Mouse (Mus musculus): ENCODE results near the gene Gdpd1. TPM values are rescaled to one million over a fixed set of nuclear protein-coding genes. Genes with fewer than 3 reads are reported as not detected.

Gdpd1 gene
- polyA plus RNA-seq, 1 experiment from 2014 or later = 19.5 TPM

DNA sequence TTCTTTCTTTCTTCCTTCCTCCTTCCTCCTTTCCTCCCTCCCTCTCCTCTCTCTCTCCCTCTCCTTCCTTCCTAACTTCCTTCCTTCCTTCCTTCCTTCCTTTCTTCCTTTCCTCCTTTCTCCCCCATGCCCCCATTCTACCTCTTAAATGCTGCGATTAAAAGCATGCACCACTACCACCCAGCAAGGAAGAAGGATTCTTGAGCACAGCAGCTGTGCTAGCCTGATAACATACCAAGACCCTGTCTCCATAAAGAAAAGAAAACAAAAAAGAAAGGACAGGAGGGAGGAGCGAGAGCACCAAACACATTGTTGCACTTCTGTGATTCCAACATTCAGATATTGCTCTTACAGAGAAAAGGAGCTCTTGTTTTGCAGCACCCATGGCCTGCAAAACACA lies 13.3 kb upstream of the Gdpd1 start:
- Histone ChIP-seq H3K4me2 (peak overlapping the region; percentile 96), H3K9ac (peak overlapping the region; percentile 91), H3K27me3 (ENCODE audit: insufficient read depth, low read length) (no peaks in the 10 kb centered on the region), H3K4me1 (ENCODE audit: insufficient read depth) (peaks cover 13% of the 10 kb centered on the region), H3K9me3 (ENCODE audit: low read depth, low read length) (no peaks in the 10 kb centered on the region), H3K4me3 (ENCODE audit: low read depth, low read length) (peak overlapping the region; percentile 97), H3K36me3 (ENCODE audit: insufficient read depth) (peaks cover 56% of the 10 kb centered on the region), H3K27ac (ENCODE audit: low read depth) (peak overlapping the region; percentile 68; the same call in 1 of the 2 replicates)
- WGBS = 60% methylated on average over 2 of the region's 2 CpGs
- DNase-seq (no peak), ATAC-seq (ENCODE audit: insufficient read depth) (no peak)
- no peak for TF ChIP-seq CTCF (IDR thresholded peaks at IDR 0.05; ENCODE audit: low read depth)

DNA sequence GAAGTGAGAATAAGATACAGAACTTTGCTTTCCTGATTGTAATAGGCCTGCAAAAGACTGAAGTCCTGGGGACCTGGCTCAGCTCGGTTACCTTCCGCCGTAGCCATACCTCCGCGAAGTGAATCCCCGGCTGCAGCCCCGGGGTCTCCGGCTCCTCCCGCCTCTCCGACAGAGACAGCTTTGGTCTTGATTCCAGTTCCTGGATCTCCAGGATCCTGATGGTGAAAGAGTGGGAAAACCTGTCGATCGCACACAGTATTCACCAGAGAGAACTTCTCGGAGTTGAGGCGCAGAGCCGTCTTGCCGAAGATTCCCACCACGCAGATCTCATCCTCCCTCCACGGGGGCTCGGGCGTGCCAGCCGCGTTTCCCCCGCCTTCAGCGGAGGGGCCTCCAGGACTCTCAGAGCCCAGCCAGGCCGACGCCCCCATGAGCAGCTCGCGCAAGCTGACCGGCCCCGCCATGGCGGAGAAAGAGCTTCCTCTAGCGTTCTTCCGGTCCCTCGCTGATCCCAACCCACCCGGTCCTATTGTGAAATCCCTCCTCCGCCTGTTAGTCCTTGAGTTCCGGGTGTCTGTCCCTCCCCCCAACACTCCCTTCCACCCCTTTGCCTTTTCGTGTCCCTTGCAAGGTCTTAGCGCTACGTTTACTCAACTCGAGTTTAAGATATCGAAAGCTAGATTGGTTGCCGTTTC lies 12.6 kb upstream of the Gdpd1 start, which contains the start of gene Smg8:
Gene Smg8 (minus strand): TSS at position 485 of the 695 bp plus-strand sequence.
- peak; percentile 96 for ATAC-seq (ENCODE audit: insufficient read depth)
- 1% methylated on average over 43 of the region's 43 CpGs for WGBS

DNA sequence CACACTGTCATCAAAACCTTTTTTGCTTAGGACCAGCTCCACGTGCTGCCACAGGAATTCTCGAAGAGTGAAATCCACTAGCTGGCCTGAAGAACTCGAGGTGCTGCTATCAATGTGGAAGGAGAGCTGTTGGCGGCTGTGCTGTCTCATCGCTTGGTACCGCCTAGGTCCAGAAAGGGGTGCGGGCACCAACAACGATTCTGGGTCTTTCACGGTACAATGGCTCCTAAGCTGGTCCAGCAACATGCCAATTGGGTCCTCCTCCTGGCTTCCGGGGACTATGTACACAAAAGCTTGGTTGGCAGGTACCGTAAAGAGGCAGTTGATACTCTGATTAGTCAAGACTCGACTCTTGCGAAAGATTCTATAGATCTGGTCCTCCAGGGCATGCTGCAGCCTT lies 11.6 kb upstream of the Gdpd1 start:
- 86% methylated on average over 13 of the region's 13 CpGs for WGBS
- Histone ChIP-seq H3K27me3 (ENCODE audit: insufficient read depth, low read length) (no peaks in the 10 kb centered on the region), H3K4me3 (ENCODE audit: low read depth, low read length) (peak overlapping the region; percentile 97), H3K4me2 (peak overlapping the region; percentile 96), H3K4me1 (ENCODE audit: insufficient read depth) (peaks cover 13% of the 10 kb centered on the region), H3K27ac (ENCODE audit: low read depth) (no peak overlapping the region), H3K9ac (peak overlapping the region; percentile 91; the same call in 1 of the 2 replicates), H3K36me3 (ENCODE audit: insufficient read depth) (peaks cover 58% of the 10 kb centered on the region), H3K9me3 (ENCODE audit: low read depth, low read length) (no peaks in the 10 kb centered on the region)
- TF ChIP-seq CTCF (IDR thresholded peaks at IDR 0.05; ENCODE audit: low read depth) = no peak
- ATAC-seq (ENCODE audit: insufficient read depth) (no peak), DNase-seq (no peak)

More for the DNA sequence above, 12.6 kb upstream of the Gdpd1 start, which contains the start of gene Smg8:
- H3K4me3 ChIP-seq (ENCODE audit: low read depth, low read length) = peak within 1 kb of the TSS; percentile 97
- H3K4me1 ChIP-seq (ENCODE audit: insufficient read depth) = peaks cover 13% of the 10 kb centered on the region
- H3K27me3 ChIP-seq (ENCODE audit: insufficient read depth, low read length) = no peaks in the 10 kb centered on the region
- H3K4me2 ChIP-seq = peak within 1 kb of the TSS; percentile 96
- H3K9me3 ChIP-seq (ENCODE audit: low read depth, low read length) = no peaks in the 10 kb centered on the region
- peaks cover 56% of the 10 kb centered on the region for H3K36me3 ChIP-seq (ENCODE audit: insufficient read depth)
- H3K27ac ChIP-seq (ENCODE audit: low read depth) = peak within 1 kb of the TSS; percentile 68; the same call in 1 of the 2 replicates
- peak within 1 kb of the TSS; percentile 91 for H3K9ac ChIP-seq
- no peak for TF ChIP-seq CTCF (IDR thresholded peaks at IDR 0.05; ENCODE audit: low read depth)
- peak; percentile 93 for DNase-seq

DNA sequence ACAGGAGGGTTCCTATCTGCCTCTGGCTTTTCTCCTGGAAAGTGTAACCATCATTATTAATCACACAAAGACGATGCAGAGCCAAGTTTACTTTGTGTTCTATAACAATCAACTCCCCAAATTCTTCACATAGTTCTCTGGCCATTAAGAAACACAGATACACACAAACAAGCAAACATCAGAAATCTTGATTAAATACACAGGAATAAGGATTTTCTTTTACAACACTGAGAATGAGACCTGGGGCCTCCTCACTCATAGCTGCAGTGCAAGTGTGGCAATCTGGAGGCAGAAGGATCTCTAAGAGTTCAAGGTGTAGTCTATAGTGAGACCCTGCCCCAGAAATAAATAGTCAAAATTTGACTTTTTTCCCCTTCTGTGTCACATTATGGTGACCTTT lies 9.8 kb upstream of the Gdpd1 start:
- H3K36me3 ChIP-seq (ENCODE audit: insufficient read depth) = peaks cover 59% of the 10 kb centered on the region
- no peak for TF ChIP-seq CTCF (IDR thresholded peaks at IDR 0.05; ENCODE audit: low read depth)
- H3K9ac ChIP-seq = no peak overlapping the region
- 63% methylated on average over 1 of the region's 1 CpGs for WGBS
- DNase-seq = no peak
- H3K27ac ChIP-seq (ENCODE audit: low read depth) = no peak overlapping the region
- no peak overlapping the region for H3K4me3 ChIP-seq (ENCODE audit: low read depth, low read length)
- H3K4me1 ChIP-seq (ENCODE audit: insufficient read depth) = peaks cover 13% of the 10 kb centered on the region
- no peaks in the 10 kb centered on the region for H3K9me3 ChIP-seq (ENCODE audit: low read depth, low read length)
- H3K4me2 ChIP-seq = 0 out of 2 replicates have a peak overlapping the region, but pooled peaks have one; percentile 96
- ATAC-seq (ENCODE audit: insufficient read depth) = no peak
- H3K27me3 ChIP-seq (ENCODE audit: insufficient read depth, low read length) = no peaks in the 10 kb centered on the region

DNA sequence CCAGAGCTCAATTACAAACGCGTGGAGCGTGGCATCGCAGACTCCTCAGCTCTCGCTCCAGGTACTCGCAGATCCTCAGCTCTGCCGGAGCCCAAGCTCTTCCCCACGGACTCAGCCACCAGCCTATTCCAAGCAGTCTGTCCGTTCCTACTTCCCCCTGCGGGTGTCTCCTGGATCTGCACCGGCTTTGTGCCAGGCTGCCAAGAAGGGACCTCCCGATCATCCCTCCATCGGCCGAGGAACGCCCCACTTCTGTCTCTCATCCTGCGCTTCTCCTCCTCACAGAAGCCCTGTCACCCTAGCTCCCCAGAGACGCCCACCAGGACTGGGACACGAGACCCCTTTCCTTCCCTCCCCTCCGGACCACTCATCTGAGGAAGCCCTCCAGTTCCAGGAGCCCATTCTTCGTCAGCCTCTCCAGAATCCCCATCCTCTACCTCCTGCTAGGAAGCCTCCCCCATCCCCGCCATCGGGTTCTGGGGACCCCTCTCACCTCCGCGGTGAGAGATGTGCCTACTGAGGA lies 458 bp downstream of the Gdpd1 start:
- Histone ChIP-seq H3K27ac (ENCODE audit: low read depth) (peak overlapping the region; percentile 78), H3K9me3 (ENCODE audit: low read depth, low read length) (no peaks in the 10 kb centered on the region), H3K4me2 (peak overlapping the region; percentile 97), H3K9ac (peak overlapping the region; percentile 71), H3K4me3 (ENCODE audit: low read depth, low read length) (peak overlapping the region; percentile 55), H3K4me1 (ENCODE audit: insufficient read depth) (no peaks in the 10 kb centered on the region), H3K27me3 (ENCODE audit: insufficient read depth, low read length) (no peaks in the 10 kb centered on the region), H3K36me3 (ENCODE audit: insufficient read depth) (peaks cover 22% of the 10 kb centered on the region)
- WGBS = 1% methylated on average over 24 of the region's 24 CpGs
- DNase-seq = peak; percentile 78
- peak; percentile 72 for ATAC-seq (ENCODE audit: insufficient read depth)
- peak; percentile 66 for TF ChIP-seq CTCF (IDR thresholded peaks at IDR 0.05; ENCODE audit: low read depth)

DNA sequence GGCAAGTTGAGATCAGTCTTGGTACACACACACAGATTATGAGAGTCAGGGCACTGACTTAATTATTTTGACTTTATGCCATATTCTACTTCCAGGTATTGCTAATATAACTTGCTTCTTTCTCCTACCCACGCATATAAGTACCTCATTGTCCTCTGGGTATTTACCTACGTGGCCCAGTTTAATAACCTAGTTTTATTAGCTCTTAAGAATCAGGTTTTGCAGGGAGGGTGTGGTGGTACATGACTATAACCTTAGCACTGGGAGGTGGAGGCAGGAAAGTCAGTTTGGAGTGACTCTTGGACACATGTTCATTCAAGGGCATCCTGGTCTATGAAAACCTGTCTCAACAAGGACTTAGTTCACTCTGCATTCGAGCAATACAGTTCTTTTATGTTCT lies 11.8 kb downstream of the Gdpd1 start:
- ATAC-seq (ENCODE audit: insufficient read depth) = no peak
- no peaks in the 10 kb centered on the region for H3K9me3 ChIP-seq (ENCODE audit: low read depth, low read length)
- no peaks in the 10 kb centered on the region for H3K27me3 ChIP-seq (ENCODE audit: insufficient read depth, low read length)
- no peak overlapping the region for H3K9ac ChIP-seq
- H3K4me2 ChIP-seq = no peak overlapping the region
- H3K4me1 ChIP-seq (ENCODE audit: insufficient read depth) = no peaks in the 10 kb centered on the region
- no peaks in the 10 kb centered on the region for H3K36me3 ChIP-seq (ENCODE audit: insufficient read depth)
- 60% methylated on average over 3 of the region's 3 CpGs for WGBS
- TF ChIP-seq CTCF (IDR thresholded peaks at IDR 0.05; ENCODE audit: low read depth) = no peak
- no peak overlapping the region for H3K4me3 ChIP-seq (ENCODE audit: low read depth, low read length)
- DNase-seq = no peak
- no peak overlapping the region for H3K27ac ChIP-seq (ENCODE audit: low read depth)

DNA sequence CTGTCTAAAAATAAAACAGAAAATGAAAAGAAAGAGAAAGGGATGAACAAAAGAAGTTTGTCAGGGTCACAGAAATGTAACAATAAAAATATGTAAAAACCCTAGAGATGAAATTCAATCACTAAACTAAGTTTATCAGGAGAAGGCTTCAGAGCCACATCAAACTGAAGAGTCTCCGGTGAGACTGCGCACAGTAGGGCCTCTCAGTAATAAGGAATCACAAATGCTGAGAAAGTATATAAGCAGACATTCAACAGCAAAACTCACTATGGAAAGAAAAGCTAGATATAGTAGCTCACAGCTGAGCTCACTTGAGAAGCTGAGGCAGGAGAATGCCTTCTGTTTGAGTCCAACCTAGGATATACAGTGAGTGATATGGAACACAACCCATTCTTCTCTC lies 13.5 kb downstream of the Gdpd1 start:
- no peaks in the 10 kb centered on the region for H3K4me1 ChIP-seq (ENCODE audit: insufficient read depth)
- no peak overlapping the region for H3K4me2 ChIP-seq
- no peak overlapping the region for H3K9ac ChIP-seq
- no peak overlapping the region for H3K27ac ChIP-seq (ENCODE audit: low read depth)
- H3K4me3 ChIP-seq (ENCODE audit: low read depth, low read length) = no peak overlapping the region
- ATAC-seq (ENCODE audit: insufficient read depth) (no peak), DNase-seq (no peak)
- H3K36me3 ChIP-seq (ENCODE audit: insufficient read depth) = 0 out of 2 replicates have a peak, but pooled peaks cover 9% of the 10 kb centered on the region
- WGBS = 86% methylated on average over 2 of the region's 2 CpGs
- no peak for TF ChIP-seq CTCF (IDR thresholded peaks at IDR 0.05; ENCODE audit: low read depth)
- no peaks in the 10 kb centered on the region for H3K27me3 ChIP-seq (ENCODE audit: insufficient read depth, low read length)
- no peaks in the 10 kb centered on the region for H3K9me3 ChIP-seq (ENCODE audit: low read depth, low read length)
